Mouse (Mus musculus) G1E (cell line): ENCODE results near the gene Tcf7l1.

ENCODE experiments used
- GATA1 ChIP-seq: IDR thresholded peaks from 2 replicates; pipeline ENCODE4 v1.6.1; 2012; ENCODE audit warnings: borderline replicate concordance, low read length, inconsistent platforms, mixed read lengths
- GATA2 ChIP-seq: IDR thresholded peaks from 2 replicates; pipeline ENCODE4 v1.6.1; 2012; ENCODE audit warnings: low read depth, low read length, inconsistent platforms, borderline replicate concordance
- TAL1 ChIP-seq: conservative IDR thresholded peaks from 2 replicates; pipeline ENCODE4 v1.6.1; 2012; ENCODE audit warnings: low read depth, low read length, inconsistent platforms, mixed read lengths

GRCm38 (mm10) chr6:72761645-72762044, 27.4 kb downstream of the Tcf7l1 start:
- TF ChIP-seq TAL1 = no peak
- TF ChIP-seq GATA2 = no peak
- no peak for TF ChIP-seq GATA1
